Mouse (Mus musculus): Measurements from ENCODE around the gene Icam4.

GRCm38 (mm10) chr9:20986952-20987686, 42.1 kb upstream of the Icam4 start:
- TF ChIP-seq CTCF (IDR thresholded peaks at IDR 0.05; ENCODE audit: low read depth) (no peak), EP300 (optimal IDR thresholded peaks at IDR 0.05) (no peak)
